Mouse (Mus musculus) CH12F3 (cell line): ENCODE measurements around the gene 1700013G24Rik.
"Not testable (repeated sequence)": the region's sequence is repeated elsewhere in the genome, so short reads cannot be mapped to it uniquely, and the experiment has no call there.

Experiments
- in situ Hi-C: fragments of 300-500 bp; cut with MboI; formaldehyde crosslinking; loops from 2 replicates; pipeline ENCODE4 v1.14.3; 2020; ENCODE audit warnings: low sequenced_read_pairs

Gene 1700013G24Rik

GRCm38 (mm10) chr4:137453234-137453767, at the start of gene 1700013G24Rik:
TSS of gene 1700013G24Rik (plus strand) at chr4:137453284.
- in situ Hi-C loops, result no loop called here

GRCm38 (mm10) chr4:137405571-137405970, 47.5 kb upstream of the 1700013G24Rik start:
- in situ Hi-C loops, result loop anchor here (25.0 kb wide), 1 partner anchor 318 kb away; no protein-coding TSS in a partner anchor

- in situ Hi-C loops, result loop anchor here (25.0 kb wide), 1 partner anchor 322 kb away; no protein-coding TSS in a partner anchor
These were observed 43.4 kb upstream of the 1700013G24Rik start, which contains the start of gene Cela3a for GRCm38 (mm10) chr4:137409691-137410090. TSS of gene Cela3a (minus strand) at chr4:137409791.

GRCm38 (mm10) chr4:137412185-137412709, 40.8 kb upstream of the 1700013G24Rik start:
- in situ Hi-C loops, result loop anchor here (25.0 kb wide), 1 partner anchor 325 kb away; no protein-coding TSS in a partner anchor

- in situ Hi-C loops, result loop anchor here (25.0 kb wide), 1 partner anchor 328 kb away; no protein-coding TSS in a partner anchor
These were observed 38.1 kb upstream of the 1700013G24Rik start for GRCm38 (mm10) chr4:137414936-137415335.

- in situ Hi-C loops, result loop anchor here (25.0 kb wide), 1 partner anchor 331 kb away; no protein-coding TSS in a partner anchor
These were observed 35.1 kb upstream of the 1700013G24Rik start for GRCm38 (mm10) chr4:137417712-137418564.

GRCm38 (mm10) chr4:137430502-137430901, 22.6 kb upstream of the 1700013G24Rik start, which contains the start of gene Cela3b:
TSS of gene Cela3b (minus strand) at chr4:137430540.
- in situ Hi-C loops, result no loop called here

- in situ Hi-C loops, result not testable (repeated sequence)
These were observed 20.2 kb upstream of the 1700013G24Rik start for GRCm38 (mm10) chr4:137432700-137433550.

GRCm38 (mm10) chr4:137436979-137437669, 16.0 kb upstream of the 1700013G24Rik start:
- in situ Hi-C loops, result no loop called here

GRCm38 (mm10) chr4:137438842-137439241, 14.2 kb upstream of the 1700013G24Rik start:
- in situ Hi-C loops, result no loop called here

- in situ Hi-C loops, result loop anchor here (10.0 kb wide), 1 partner anchor 103 kb away; no protein-coding TSS in a partner anchor
These were observed 11.8 kb upstream of the 1700013G24Rik start for GRCm38 (mm10) chr4:137441332-137441731.

- in situ Hi-C loops, result loop anchor here (10.0 kb wide), 1 partner anchor 101 kb away; no protein-coding TSS in a partner anchor
These were observed 9.5 kb upstream of the 1700013G24Rik start for GRCm38 (mm10) chr4:137443625-137444024.

- in situ Hi-C loops, result loop anchor here (10.0 kb wide), 1 partner anchor 99 kb away; no protein-coding TSS in a partner anchor
These were observed 7.2 kb upstream of the 1700013G24Rik start for GRCm38 (mm10) chr4:137445881-137446280.

GRCm38 (mm10) chr4:137447363-137448196, 5.5 kb upstream of the 1700013G24Rik start:
- in situ Hi-C loops, result loop anchor here (10.0 kb wide), 1 partner anchor 97 kb away; no protein-coding TSS in a partner anchor

GRCm38 (mm10) chr4:137448197-137448596, 4.9 kb upstream of the 1700013G24Rik start:
- in situ Hi-C loops, result loop anchor here (10.0 kb wide), 1 partner anchor 97 kb away; no protein-coding TSS in a partner anchor

GRCm38 (mm10) chr4:137448641-137449040, 4.4 kb upstream of the 1700013G24Rik start:
- in situ Hi-C loops, result loop anchor here (10.0 kb wide), 1 partner anchor 96 kb away; no protein-coding TSS in a partner anchor

GRCm38 (mm10) chr4:137449132-137449531, 4.0 kb upstream of the 1700013G24Rik start:
- in situ Hi-C loops, result loop anchor here (10.0 kb wide), 1 partner anchor 96 kb away; no protein-coding TSS in a partner anchor

- in situ Hi-C loops, result loop anchor here (10.0 kb wide), 1 partner anchor 95 kb away; no protein-coding TSS in a partner anchor
These were observed 3.4 kb upstream of the 1700013G24Rik start for GRCm38 (mm10) chr4:137449715-137450114.
